Mouse (Mus musculus): ENCODE data around the gene P2rx2. TPM values are rescaled to one million over a fixed set of nuclear protein-coding genes. Genes with fewer than 3 reads are reported as not detected.

The P2rx2 gene
- total RNA-seq (2017) = 0.05 TPM in 1 of 2 replicates, not detected in the other

DNA sequence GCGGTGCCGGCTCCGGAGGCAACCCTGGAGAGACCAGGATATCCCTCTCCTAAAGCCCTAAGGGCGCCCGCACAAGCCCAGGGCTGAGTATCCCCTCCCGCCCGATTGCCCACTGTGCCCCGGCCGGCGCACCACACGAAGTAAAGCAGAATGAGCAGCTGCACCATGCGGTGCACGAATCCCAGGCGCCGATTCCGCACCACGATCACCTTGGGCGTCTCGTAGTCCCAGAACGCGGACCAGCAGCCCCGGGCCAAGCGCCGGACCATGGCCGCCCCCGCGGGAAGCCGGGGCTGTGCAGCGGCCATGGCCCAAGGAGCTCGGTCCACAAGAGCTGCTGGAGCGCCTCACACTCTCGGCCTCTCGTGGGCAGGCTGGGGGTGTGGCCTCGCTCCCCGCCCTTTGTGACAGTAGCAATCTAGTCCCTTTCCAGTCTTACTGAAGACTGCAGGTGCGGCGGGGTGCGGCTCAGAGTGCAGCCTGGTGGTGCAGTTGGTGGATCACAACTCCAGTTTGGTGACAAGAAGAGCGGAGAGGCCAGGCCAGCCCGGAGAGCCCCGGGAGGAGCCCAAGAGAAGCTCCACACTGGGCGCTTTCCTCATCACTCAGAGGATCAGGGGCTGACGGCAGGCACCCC, at the start of gene P2rx2:
P2rx2 (minus strand) TSS at position 565 of the 637 bp plus-strand sequence.
- peak; percentile 68 for ATAC-seq (replicated peaks; ENCODE audit: low read depth, poor library complexity, severe bottlenecking)

DNA sequence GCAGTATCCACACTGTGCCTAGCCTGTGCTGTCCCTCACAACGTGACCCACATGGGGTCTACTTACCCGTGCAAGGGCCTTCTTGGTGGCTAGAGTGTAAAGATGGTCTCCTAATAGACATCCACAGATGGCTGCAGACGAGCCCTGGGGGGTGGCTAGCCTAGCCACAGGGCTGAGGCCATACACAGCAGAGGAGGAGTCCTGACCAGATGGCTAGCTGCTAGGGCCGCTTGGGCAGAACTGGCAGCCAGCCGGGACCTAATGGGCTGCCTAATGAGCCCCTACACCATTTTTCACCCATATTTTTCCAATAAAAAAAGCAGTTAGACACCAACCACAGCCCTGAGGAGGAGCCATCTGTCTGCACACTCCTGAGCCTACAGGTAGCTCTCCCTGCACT, 49.7 kb upstream of the P2rx2 start:
- ATAC-seq (replicated peaks; ENCODE audit: low read depth, poor library complexity, severe bottlenecking) = no peak

DNA sequence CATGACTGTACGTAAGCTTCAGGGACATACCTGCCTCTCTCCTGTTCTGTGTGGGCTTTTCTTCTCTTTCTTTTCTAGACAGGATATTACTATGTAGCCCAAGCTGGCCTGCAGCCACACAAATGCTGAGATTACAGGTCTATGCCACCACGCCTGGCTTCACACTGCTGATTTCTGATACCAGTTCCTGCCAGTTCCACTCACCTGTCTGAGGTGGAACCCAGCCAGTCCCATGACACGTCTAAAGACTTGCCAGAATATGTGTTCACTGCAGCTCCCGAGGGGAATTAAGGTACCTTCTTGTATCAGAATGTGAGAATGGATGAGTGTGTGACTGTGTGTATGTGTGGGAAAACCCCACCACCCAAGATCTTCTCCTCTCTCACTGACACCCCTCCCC, 47.6 kb upstream of the P2rx2 start:
- ATAC-seq (replicated peaks; ENCODE audit: low read depth, poor library complexity, severe bottlenecking) = no peak

DNA sequence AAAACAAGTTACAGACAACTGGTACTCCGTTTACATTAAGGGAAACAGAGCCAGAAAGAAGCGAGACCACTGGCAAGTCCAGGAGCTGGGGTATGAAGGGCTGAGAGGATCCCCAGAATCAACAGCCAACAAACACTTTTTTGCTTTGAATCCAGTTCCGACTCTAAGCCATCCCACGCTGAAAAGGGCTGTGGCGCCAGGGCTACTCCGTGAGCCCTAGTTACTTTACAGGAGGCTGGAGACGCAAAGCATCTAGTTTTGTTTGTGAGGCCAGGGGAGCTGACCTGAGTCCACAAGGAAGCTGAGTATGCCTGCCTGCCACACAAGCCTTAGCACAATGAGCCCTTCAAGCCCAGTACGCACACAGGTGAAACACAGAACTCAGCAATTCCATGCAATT, 44.3 kb upstream of the P2rx2 start:
- no peak for ATAC-seq (replicated peaks; ENCODE audit: low read depth, poor library complexity, severe bottlenecking)

DNA sequence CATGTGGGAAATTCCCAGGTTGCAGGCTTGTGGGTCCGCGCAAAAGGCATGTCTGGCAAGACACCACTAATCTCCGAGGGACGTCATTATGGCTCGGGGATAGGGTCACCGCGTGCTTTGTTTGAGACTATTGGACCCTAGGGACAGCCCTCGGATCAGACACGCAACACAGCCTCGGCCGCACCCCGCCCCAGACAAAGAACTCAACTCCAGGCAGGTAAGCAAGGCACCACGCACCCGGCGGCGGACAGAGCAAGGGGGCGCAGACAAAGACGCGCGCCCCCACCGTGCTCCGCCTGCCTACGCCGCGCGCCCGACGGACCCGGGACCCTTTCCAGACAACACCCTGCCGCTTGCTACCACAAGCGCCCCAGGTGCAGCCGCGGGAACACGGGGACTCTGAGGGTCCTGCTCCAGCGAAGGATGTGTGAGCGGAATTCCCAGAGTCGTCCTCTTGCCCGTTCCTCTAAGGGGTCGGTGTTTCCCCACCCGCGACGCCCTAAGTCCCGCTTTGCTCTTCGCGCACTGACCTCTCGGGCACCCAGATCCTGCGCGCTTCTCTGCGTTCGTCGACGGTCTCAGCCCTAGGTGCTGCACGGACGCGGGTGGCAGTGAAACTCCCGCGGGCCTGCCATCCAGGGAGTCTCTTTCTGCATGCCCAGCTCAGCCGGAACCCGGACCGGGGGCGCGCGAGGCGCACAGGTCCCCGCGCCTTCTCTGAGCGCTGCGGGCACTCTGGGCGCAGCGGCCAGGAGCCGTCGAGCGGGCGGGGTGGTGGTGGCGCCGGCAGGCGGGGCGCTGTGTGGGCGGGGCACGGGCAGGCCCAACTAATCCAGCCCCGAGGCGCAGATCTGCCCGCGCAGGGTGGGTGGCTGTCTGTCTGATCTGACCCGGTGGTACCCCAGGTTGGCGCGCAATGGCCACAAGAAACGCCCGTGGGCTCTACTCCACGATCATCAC, 43.6 kb upstream of the P2rx2 start:
- peak; percentile 56 for ATAC-seq (replicated peaks; ENCODE audit: low read depth, poor library complexity, severe bottlenecking)

DNA sequence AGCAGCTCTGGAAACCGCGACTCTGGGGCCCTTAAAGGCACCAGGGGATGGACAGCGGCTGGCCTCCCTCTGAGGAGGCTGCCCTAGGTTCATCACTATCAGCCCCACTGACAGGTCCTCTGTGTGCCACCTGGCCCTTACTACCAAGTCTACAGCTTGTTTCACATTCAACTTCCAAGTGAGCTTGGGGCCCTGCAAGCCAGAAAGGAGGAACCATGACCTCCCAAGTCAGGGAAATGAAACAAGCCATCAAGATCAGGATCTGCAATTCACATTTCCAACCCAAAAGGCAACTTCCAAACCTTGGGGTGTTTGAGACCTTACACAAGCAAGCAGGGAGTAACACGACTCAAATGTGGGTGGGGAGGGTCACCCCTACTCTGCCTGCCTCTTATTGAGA, 42.3 kb upstream of the P2rx2 start:
- ATAC-seq (replicated peaks; ENCODE audit: low read depth, poor library complexity, severe bottlenecking) = peak; percentile 33; the same call in 1 of the 2 replicates

DNA sequence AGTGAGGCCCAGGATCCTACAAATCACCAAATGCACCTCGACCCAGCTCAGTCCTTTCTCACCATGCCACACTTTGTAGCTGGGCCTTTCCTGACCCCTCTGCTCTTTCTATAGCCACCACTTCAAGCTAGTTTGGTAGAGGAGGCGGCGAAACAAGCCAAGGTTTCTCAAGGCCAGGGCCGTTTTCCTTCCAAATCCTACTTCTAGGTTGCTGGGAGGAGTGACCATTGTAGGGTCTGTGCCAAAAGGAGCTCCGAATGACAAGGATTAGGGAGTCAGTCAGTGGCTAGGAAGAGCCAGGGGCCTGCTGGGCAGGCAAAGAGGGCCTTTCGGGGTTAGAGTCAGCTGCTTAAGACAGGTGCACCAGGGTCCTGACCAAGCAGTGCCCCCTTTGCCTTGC, 41.5 kb upstream of the P2rx2 start:
- ATAC-seq (replicated peaks; ENCODE audit: low read depth, poor library complexity, severe bottlenecking) = no peak

DNA sequence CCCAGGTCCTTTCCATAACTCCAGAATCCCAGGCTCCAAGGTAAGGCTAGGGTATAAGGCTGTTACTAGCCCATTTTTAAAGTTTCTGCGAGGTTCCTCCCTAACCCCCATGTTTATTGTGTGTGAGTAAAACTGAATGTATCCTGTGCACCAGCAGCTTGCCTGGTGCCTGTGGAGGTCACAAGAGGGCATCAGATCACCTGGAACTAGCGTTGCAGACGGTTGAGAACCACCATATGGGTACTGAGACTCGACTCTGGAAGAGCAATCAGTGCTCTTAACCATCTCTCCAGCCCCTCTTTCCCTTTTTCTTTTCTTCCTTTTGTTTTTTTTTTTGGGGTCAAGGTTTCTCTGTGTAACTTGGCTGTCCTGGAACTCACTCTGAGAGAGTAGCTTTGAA, 36.8 kb upstream of the P2rx2 start:
- no peak for ATAC-seq (replicated peaks; ENCODE audit: low read depth, poor library complexity, severe bottlenecking)

DNA sequence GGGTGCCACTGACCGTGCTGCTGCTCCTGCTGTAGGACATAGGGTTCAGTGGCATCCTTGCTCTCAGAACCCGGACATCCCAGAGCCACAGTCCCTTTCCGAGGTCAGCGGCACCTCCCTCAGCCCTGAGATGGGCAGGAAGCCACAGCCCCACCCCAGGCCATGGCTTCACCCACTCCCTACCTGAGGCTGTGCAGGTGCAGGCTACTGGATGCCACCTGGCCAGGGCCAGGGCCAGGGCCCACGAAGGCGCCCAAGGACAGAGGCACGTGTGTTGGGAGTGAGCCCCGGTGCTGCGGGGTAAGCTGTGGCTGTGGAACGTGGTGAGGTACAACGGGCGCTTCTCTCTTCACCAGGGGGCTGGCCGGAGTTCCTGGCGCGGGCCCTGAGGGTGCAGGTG, 36.1 kb upstream of the P2rx2 start:
- no peak for ATAC-seq (replicated peaks; ENCODE audit: low read depth, poor library complexity, severe bottlenecking)

DNA sequence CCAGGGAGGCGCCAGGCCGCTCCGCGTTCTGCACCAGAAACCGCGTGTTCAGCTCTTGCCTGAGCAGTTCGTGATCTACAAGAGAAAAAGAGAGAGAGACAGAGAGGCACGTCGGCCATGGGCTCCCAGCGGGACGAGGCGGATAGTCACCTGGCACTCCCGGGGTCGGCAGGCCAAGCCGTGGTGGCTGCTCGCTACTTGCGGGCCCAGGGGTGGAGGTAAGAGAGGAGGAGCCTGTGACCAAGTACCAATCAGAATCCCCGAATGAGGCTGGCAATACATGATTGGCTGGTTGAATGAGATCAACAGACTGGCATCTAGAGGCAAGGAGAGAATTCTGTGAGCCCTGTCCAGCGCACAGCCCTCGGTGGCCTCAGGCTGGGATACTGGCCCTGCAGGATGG, 35.2 kb upstream of the P2rx2 start:
- no peak for ATAC-seq (replicated peaks; ENCODE audit: low read depth, poor library complexity, severe bottlenecking)

DNA sequence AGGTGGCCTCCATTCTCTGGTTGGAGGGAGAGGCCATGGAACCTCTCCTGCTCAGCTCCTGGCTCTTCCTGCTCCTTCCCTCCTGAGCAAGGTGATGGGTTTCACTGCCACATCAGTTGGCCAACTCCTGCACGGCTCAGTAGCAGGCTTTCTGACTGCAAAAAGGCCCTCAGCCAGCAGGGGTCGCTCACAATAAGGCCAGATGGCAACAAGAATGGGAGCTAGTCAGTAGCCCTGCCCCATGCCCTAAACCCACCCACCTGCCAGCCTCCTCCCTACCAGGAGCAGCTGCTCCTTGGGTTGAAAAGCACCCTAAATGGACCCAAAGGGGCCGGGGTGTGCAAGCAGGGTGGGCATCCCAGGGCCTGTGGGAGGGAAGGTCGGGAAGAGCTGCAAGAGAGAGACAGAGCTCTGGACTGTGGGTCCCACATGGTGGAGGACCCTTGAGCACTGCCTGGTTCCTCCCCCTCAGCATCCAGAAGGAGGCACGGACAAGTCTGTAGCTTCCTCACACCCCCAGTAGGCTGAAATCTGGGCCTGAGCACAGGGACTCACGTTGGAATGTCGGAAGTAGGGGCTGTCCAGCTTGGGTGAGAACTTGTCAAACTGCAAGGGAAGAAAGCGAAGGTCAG, 33.9 kb upstream of the P2rx2 start:
- peak; percentile 85 for ATAC-seq (replicated peaks; ENCODE audit: low read depth, poor library complexity, severe bottlenecking)

DNA sequence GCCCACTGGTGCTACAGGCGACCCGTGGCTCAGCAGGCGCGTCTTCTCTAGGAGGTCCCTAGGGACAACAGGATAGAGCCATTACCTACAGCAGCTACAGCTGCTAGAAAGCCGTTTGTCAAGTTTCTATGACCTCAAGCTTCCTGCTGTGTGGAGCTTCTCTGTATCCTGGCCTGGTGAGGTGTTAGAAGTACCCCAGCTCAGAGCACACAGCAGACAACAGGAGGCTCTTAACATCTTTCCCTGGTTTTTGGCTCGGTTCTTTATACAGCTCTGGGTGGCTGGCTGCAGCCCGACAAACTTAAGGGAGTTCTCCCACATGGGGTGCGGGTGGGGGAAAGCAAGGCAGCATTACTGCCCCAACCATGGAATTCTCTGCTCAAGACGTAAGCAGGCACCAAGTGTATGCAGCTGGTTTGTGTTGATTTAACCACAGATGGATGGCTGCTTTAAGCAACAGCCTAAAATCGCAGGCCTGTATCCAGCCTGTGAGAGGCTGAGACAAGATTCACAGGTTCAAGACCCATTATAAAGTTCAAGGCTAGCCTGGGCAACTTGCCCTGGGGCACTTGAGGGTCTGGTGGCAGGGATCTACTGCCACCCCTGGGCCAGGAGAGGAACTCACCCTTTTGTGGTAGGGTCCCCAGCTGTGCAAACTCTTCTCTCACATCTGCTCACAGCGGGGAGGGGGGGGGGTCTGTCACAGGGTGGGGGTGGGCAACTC, 21.0 kb upstream of the P2rx2 start:
- ATAC-seq (replicated peaks; ENCODE audit: low read depth, poor library complexity, severe bottlenecking) = peak; percentile 23; the same call in 1 of the 2 replicates

DNA sequence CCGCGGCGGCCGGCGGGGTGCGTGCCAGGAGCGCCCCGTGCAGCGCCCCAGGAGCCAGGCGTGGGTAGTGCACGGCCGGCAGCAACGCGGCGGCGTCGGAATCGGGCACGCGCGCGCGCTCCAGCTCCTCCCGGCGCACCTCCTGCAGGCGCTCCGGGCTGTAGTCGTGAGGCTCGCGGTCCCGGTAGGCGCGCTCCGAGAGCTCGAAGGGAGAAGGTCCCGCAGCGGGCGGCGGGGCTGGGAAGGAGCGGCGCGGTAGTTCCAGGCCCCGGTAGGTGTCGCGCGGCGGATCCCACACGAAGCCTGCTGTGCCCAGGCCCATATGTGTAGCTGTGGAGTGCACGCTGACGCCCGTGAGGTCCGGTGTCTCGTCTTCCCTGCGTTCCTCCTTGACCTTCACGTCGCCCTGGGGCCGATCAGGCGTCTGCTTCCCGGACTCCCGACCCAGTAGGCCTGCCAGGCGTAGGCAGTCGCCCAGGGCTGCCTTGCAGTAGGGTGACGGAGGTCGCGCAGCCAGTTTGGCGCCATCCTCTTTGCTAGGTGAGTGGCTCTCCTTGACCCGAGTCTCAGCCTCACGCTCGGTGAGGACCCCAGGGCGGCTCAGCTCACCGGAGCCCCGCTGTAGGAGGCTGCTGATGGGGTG, 20.3 kb upstream of the P2rx2 start:
- ATAC-seq (replicated peaks; ENCODE audit: low read depth, poor library complexity, severe bottlenecking) = peak; percentile 87

DNA sequence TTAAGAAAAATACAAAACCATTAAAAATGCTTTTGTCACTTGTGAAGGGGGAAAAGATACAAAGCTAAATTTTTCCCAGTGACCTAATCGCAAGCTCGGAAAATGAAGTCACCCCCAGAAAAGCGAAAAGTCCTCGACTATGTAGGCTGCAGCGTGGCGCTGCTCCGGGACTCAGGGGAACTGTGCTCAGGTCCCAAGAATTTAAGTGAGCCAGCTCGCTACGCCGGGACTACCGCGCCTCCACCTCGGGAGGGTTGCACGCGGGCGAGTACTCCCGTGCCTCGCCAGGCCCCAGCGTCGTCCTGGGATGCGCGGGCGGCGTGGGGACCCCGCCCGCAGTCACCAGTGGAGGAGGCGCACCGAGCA, 19.8 kb upstream of the P2rx2 start:
- no peak for ATAC-seq (replicated peaks; ENCODE audit: low read depth, poor library complexity, severe bottlenecking)

DNA sequence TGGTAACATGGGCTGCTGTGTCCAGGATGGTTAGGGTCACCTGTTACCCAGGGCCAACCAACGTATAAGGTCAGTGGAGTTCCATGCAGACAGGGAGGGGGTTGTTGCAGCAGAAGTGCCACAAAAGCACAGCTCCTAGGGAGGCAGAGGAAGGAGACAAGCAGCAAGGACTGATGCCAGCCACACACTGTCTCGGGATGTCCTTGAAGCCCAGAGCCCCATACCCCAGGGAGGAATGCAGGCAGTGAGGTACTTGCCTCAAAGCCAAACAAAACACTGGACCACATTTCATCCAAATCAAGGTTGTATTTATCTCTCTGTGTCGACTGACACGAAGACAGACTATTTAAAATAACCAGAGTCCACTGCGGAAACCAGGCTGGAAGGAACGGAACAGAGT, 18.5 kb upstream of the P2rx2 start:
- no peak for ATAC-seq (replicated peaks; ENCODE audit: low read depth, poor library complexity, severe bottlenecking)

DNA sequence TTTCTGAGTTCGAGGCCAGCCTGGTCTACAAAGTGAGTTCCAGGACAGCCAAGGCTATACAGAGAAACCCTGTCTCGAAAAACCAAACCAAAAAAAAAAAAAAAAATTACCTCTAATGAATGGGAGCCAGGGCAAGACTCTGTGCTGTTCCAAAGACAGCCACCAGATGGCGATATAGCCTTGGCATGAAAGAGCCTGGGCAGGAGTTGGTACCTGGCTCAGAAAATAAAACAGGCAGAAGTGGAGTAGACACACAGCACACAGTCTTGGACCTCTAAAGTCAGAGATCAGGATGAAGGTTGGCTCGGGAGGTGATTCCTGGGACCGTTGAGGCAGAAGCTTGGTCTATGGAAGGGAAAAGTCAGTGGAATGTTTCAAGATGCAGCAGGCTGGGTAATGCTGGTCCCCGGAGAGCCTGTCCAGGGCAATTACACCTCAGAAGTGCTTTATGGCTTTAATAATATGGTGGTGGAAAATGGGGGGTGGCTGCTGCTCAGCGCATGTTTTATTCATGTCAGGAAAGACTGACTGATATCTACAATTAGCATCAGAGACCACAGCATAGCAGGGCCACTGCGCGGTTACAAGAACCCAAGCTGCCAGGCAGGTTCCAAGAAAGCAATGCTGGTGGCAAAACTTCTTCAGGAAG, 14.6 kb upstream of the P2rx2 start:
- ATAC-seq (replicated peaks; ENCODE audit: low read depth, poor library complexity, severe bottlenecking) = peak; percentile 85

DNA sequence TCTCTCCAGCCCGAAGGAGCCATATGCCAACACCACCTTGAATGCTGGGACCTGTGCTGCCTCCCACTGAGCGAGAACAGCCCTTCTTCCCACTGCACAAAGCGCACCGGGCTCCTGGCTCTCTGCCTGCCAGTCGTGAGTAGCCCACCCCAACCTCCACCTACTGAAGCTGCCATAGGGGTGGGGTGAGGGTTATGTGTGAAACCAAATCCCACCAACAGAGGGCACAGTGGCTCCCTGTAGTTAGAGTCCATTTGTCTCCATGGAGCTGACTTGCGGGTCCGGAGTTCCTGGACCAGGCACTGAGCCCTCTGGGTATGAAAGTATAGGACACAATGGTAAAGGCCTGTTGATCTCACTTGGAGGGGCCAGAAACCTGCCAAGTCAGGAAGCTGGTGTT, 11.7 kb upstream of the P2rx2 start:
- ATAC-seq (replicated peaks; ENCODE audit: low read depth, poor library complexity, severe bottlenecking) = peak; percentile 77

DNA sequence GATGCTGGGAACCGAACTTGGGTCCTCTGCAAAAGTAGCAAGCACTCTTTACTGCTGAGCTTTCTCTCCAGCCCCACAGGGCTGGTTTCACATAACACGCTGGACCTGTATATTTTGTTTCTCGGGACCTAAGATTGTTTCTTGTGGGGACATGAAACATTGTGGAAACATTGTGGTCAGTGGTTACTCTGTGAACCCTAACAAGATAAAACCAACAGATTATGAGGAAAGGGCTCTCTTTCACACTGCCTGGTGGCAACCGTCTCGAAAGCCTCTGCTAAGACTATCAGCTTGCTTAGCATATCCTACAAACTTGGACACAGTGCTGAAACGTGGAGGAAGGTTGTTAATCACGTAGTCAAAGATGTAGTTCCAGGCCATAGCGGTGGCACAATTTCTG, 4.0 kb upstream of the P2rx2 start:
- no peak for ATAC-seq (replicated peaks; ENCODE audit: low read depth, poor library complexity, severe bottlenecking)

DNA sequence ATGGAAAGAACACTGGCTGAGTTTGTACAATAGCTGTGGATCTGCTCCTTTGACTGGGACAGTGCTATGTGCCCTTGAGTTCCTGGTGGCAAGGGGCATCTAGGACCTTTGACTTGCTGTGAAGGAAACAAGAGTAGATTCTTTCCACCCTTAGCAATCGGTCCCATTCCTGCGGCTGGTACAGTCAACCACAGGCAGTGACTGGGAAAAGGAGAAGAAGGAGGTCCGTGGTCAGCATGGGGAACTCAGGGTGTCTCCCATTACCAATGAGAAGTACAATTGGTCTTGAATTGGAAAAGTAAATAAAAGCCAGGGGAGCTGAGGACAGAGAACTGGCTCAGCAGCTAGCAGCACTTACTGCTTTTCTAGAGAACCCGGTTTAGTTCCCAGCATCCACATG, 2.5 kb upstream of the P2rx2 start:
- peak; percentile 59 for ATAC-seq (replicated peaks; ENCODE audit: low read depth, poor library complexity, severe bottlenecking)

Data from common myeloid progenitor, adult 5-6 weeks (primary cell).